Mouse (Mus musculus): ENCODE measurements around the gene Mipep. TPM values are rescaled to one million over a fixed set of nuclear protein-coding genes. Genes with fewer than 3 reads are reported as not detected.
A peak's percentile ranks its signal among the peaks of the same experiment; 100 is the strongest.

Mipep gene
- polyA plus RNA-seq, 1 experiment from 2014 or later = 13.5 TPM

GRCm38 (mm10) chr14:60757722-60758121 lies 26.7 kb upstream of the Mipep start:
- 76% methylated on average over 7 of the region's 7 CpGs for WGBS (ENCODE audit: insufficient replicate concordance)
- Histone ChIP-seq H3K4me1 (replicated peaks) (no peaks in the 10 kb centered on the region), H3K27me3 (no peaks in the 10 kb centered on the region), H3K27ac (no peak overlapping the region), H3K36me3 (peaks cover 91% of the 10 kb centered on the region), H3K9ac (no peak overlapping the region), H3K4me3 (replicated peaks) (no peak overlapping the region), H3K9me3 (replicated peaks) (no peaks in the 10 kb centered on the region), H3K4me2 (no peak overlapping the region)
- DNase-seq (no peak), ATAC-seq (ENCODE audit: low read depth) (no peak)

GRCm38 (mm10) chr14:60759097-60759496 lies 25.3 kb upstream of the Mipep start:
- no peak overlapping the region for H3K9ac ChIP-seq
- no peak for DNase-seq
- 87% methylated on average over 8 of the region's 8 CpGs for WGBS (ENCODE audit: insufficient replicate concordance)

DNA sequence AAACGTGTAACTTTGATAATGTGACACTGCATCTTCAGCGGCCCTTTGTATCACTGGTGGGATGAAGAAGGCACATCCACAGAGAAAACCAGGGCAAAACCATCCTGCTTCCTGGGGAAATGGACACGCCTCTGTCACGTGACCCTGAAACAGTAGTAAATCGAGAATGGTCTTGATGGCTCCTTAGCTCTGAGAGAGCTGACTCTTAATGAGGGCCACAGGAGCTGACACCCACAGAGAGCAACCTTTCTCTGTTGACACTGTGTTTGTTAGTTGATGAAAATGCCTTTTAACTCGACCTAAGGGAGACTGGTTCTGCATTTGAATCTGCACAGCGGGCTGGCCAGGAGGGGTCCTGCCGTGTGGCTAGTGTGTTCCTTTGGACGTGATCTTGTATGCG lies 22.6 kb upstream of the Mipep start:
- no peaks in the 10 kb centered on the region for H3K9me3 ChIP-seq (replicated peaks)
- WGBS (ENCODE audit: insufficient replicate concordance) = 69% methylated on average over 10 of the region's 10 CpGs
- DNase-seq = no peak
- no peak overlapping the region for H3K27ac ChIP-seq
- no peak overlapping the region for H3K9ac ChIP-seq
- peaks cover 54% of the 10 kb centered on the region for H3K36me3 ChIP-seq
- no peak overlapping the region for H3K4me3 ChIP-seq (replicated peaks)
- ATAC-seq (ENCODE audit: low read depth) = no peak
- H3K4me2 ChIP-seq = no peak overlapping the region
- H3K27me3 ChIP-seq = no peaks in the 10 kb centered on the region
- H3K4me1 ChIP-seq (replicated peaks) = peaks cover 5% of the 10 kb centered on the region; the same call in 1 of the 2 replicates

More at GRCm38 (mm10) chr14:60759097-60759496, 25.3 kb upstream of the Mipep start:
- ATAC-seq (ENCODE audit: low read depth) = no peak
- no peaks in the 10 kb centered on the region for H3K9me3 ChIP-seq (replicated peaks)
- H3K4me1 ChIP-seq (replicated peaks) = no peaks in the 10 kb centered on the region
- H3K27me3 ChIP-seq = no peaks in the 10 kb centered on the region
- no peak overlapping the region for H3K4me3 ChIP-seq (replicated peaks)
- no peak overlapping the region for H3K27ac ChIP-seq
- no peak overlapping the region for H3K4me2 ChIP-seq
- peaks cover 79% of the 10 kb centered on the region for H3K36me3 ChIP-seq

GRCm38 (mm10) chr14:60762754-60763153 lies 21.6 kb upstream of the Mipep start:
- ATAC-seq (ENCODE audit: low read depth) = no peak
- no peaks in the 10 kb centered on the region for H3K9me3 ChIP-seq (replicated peaks)
- DNase-seq = no peak
- no peak overlapping the region for H3K9ac ChIP-seq
- peaks cover 47% of the 10 kb centered on the region for H3K36me3 ChIP-seq
- no peaks in the 10 kb centered on the region for H3K27me3 ChIP-seq
- H3K4me3 ChIP-seq (replicated peaks) = no peak overlapping the region
- peaks cover 5% of the 10 kb centered on the region; the same call in 1 of the 2 replicates for H3K4me1 ChIP-seq (replicated peaks)
- no peak overlapping the region for H3K27ac ChIP-seq
- WGBS (ENCODE audit: insufficient replicate concordance) = 78% methylated on average over 7 of the region's 7 CpGs
- H3K4me2 ChIP-seq = no peak overlapping the region

- peaks cover 5% of the 10 kb centered on the region; the same call in 1 of the 2 replicates for H3K4me1 ChIP-seq (replicated peaks)
- no peak overlapping the region for H3K9ac ChIP-seq
- 71% methylated on average over 5 of the region's 5 CpGs for WGBS (ENCODE audit: insufficient replicate concordance)
- H3K27ac ChIP-seq = no peak overlapping the region
- H3K36me3 ChIP-seq = peaks cover 37% of the 10 kb centered on the region
- no peak for ATAC-seq (ENCODE audit: low read depth)
- H3K27me3 ChIP-seq = no peaks in the 10 kb centered on the region
- no peak overlapping the region for H3K4me2 ChIP-seq
- no peaks in the 10 kb centered on the region for H3K9me3 ChIP-seq (replicated peaks)
- H3K4me3 ChIP-seq (replicated peaks) = no peak overlapping the region
- no peak for DNase-seq
These were observed 20.6 kb upstream of the Mipep start for GRCm38 (mm10) chr14:60763746-60764145.

DNA sequence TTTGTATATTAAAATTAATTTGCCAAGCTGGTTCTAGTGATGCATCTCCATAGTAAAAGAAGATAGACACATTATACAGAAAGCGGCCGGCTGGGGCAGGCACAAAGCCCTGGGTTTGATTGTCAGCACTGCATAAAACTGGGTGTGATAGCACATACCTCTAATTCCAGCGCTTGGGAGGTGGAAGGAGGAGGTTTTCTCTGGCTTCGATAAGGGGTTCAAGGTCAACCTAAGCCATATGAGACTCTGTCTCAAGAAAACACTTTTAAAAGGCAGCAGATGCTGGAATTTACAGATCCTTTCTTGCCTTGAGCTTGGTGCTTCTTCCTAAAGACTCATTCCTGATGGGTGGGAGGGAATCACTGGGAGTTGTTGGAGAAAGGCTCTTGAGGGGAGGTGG lies 19.8 kb upstream of the Mipep start:
- Histone ChIP-seq H3K36me3 (peaks cover 29% of the 10 kb centered on the region), H3K27me3 (no peaks in the 10 kb centered on the region), H3K4me3 (replicated peaks) (no peak overlapping the region), H3K9ac (no peak overlapping the region), H3K27ac (no peak overlapping the region), H3K9me3 (replicated peaks) (no peaks in the 10 kb centered on the region), H3K4me2 (no peak overlapping the region), H3K4me1 (replicated peaks) (peaks cover 5% of the 10 kb centered on the region; the same call in 1 of the 2 replicates)
- WGBS (ENCODE audit: insufficient replicate concordance) = 75% methylated on average over 4 of the region's 4 CpGs
- DNase-seq (no peak), ATAC-seq (ENCODE audit: low read depth) (no peak)

DNA sequence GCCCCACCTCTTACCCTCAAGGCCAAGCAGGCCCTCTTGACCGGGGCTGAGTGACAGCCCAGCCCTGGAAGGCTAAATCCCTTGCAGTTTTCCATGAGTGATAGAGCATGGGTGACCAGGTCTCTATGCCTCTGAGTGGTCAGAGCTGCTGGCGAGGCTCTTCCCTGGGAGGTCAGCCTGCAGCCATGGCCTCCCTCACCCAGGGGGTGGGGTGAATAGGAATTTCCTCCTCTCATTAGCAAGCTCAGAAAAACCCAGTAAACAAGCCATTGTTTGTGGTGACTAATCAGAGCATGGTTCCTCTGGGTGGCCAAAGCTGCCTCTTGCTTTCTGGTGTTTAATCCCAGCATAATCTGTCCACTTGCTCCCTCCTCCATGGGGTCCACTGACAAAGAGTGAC lies 19.3 kb upstream of the Mipep start:
- Histone ChIP-seq H3K4me1 (replicated peaks) (peaks cover 5% of the 10 kb centered on the region; the same call in 1 of the 2 replicates), H3K4me2 (no peak overlapping the region), H3K27me3 (no peaks in the 10 kb centered on the region), H3K4me3 (replicated peaks) (no peak overlapping the region), H3K36me3 (peaks cover 24% of the 10 kb centered on the region), H3K9me3 (replicated peaks) (no peaks in the 10 kb centered on the region), H3K9ac (no peak overlapping the region), H3K27ac (no peak overlapping the region)
- whole genome bisulfite sequencing (ENCODE audit: insufficient replicate concordance) = 47% methylated on average over 2 of the region's 2 CpGs
- DNase-seq (no peak), ATAC-seq (ENCODE audit: low read depth) (0 out of 2 replicates have a peak, but pooled peaks have one; percentile 43)

- Histone ChIP-seq H3K9ac (no peak within 1 kb of the TSS), H3K9me3 (replicated peaks) (no peaks in the 10 kb centered on the region), H3K36me3 (no peaks in the 10 kb centered on the region), H3K4me3 (replicated peaks) (no peak within 1 kb of the TSS), H3K27ac (no peak within 1 kb of the TSS), H3K27me3 (no peaks in the 10 kb centered on the region), H3K4me1 (replicated peaks) (peaks cover 5% of the 10 kb centered on the region; the same call in 1 of the 2 replicates), H3K4me2 (no peak within 1 kb of the TSS)
- ATAC-seq (ENCODE audit: low read depth) (no peak), DNase-seq (no peak)
- WGBS (ENCODE audit: insufficient replicate concordance) = 45% methylated on average over 4 of the region's 4 CpGs
These were observed 16.5 kb upstream of the Mipep start, which contains the start of gene C1qtnf9 for GRCm38 (mm10) chr14:60767884-60768283. TSS of gene C1qtnf9 (plus strand) at chr14:60768134.

DNA sequence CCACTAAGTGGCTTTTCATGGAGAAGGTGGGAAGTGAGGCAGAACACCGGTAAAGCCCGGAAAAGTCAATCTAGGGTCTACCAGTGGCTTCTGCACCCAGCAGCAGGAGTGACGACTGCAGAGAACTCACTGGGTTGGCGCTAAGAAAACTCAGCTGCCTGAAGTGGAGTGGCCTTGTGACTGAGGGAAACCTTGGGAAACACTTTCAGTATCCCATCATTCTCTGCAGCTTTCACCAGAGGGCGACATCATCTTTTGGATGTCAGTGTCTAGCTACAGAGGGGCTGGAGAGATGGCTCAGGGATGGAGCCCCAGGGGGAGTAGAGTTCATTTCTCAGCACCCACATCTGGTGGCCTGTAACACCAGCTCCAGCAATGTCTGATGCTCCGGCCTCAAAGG lies 15.0 kb upstream of the Mipep start:
- Histone ChIP-seq H3K4me2 (no peak overlapping the region), H3K4me3 (replicated peaks) (no peak overlapping the region), H3K27me3 (no peaks in the 10 kb centered on the region), H3K9ac (no peak overlapping the region), H3K4me1 (replicated peaks) (peaks cover 5% of the 10 kb centered on the region; the same call in 1 of the 2 replicates), H3K9me3 (replicated peaks) (no peaks in the 10 kb centered on the region), H3K27ac (no peak overlapping the region), H3K36me3 (no peaks in the 10 kb centered on the region)
- DNase-seq = no peak
- ATAC-seq (ENCODE audit: low read depth) = no peak
- WGBS (ENCODE audit: insufficient replicate concordance) = 53% methylated on average over 6 of the region's 6 CpGs

DNA sequence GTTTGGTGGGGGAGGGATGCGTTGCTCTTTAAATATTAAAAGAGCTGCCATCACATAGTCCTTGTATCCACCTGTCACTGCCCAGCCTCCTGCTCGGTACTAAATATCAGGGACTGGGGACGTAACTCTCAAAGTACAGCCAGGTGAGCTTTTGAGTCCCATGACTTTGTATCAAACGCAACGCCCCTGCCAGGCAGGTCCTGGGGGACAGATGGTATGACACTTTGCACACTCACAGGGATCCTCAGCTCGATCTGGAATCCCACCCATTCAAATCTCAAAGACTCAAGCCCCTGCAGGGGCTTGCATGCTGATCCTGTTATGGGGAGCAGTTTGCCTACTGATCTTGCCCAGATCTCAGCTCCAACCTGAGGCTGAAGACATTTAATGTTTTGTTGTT lies 13.8 kb upstream of the Mipep start:
- Histone ChIP-seq H3K4me2 (no peak overlapping the region), H3K27ac (no peak overlapping the region), H3K9ac (no peak overlapping the region), H3K4me1 (replicated peaks) (no peaks in the 10 kb centered on the region; the same call in 1 of the 2 replicates), H3K9me3 (replicated peaks) (no peaks in the 10 kb centered on the region), H3K27me3 (no peaks in the 10 kb centered on the region), H3K36me3 (no peaks in the 10 kb centered on the region), H3K4me3 (replicated peaks) (no peak overlapping the region)
- ATAC-seq (ENCODE audit: low read depth) (no peak), DNase-seq (no peak)
- WGBS (ENCODE audit: insufficient replicate concordance) = 68% methylated on average over 6 of the region's 6 CpGs

DNA sequence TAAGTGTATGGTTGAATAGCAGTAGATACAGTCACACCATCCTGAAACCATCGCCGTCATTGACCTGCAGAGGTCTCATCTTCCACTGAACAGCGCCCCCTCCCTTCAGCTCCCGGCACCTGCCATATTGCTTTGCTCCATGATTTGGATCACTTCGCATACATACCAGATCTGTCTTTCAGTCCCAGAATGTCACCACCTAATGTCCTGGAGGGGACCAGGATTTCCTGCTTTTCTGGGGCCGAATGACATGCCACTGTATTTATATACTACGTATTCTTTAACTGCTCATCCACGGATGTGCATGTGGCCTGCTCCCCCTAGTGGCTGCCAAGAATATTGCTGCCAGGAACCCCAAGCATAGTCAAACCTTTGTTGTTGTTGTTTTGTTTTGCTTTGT lies 13.3 kb upstream of the Mipep start:
- H3K9ac ChIP-seq = peak overlapping the region; percentile 26; the same call in 1 of the 2 replicates
- no peaks in the 10 kb centered on the region; the same call in 1 of the 2 replicates for H3K4me1 ChIP-seq (replicated peaks)
- H3K27ac ChIP-seq = no peak overlapping the region
- H3K4me2 ChIP-seq = peak overlapping the region; percentile 58
- DNase-seq (peak; percentile 50), ATAC-seq (ENCODE audit: low read depth) (no peak)
- H3K27me3 ChIP-seq = no peaks in the 10 kb centered on the region
- H3K9me3 ChIP-seq (replicated peaks) = no peaks in the 10 kb centered on the region
- 1% methylated on average over 8 of the region's 8 CpGs for WGBS (ENCODE audit: insufficient replicate concordance)
- H3K4me3 ChIP-seq (replicated peaks) = peak overlapping the region; percentile 42
- no peaks in the 10 kb centered on the region for H3K36me3 ChIP-seq

- no peak for ATAC-seq (ENCODE audit: low read depth)
These were observed 10.9 kb upstream of the Mipep start for GRCm38 (mm10) chr14:60773476-60773875.

More at GRCm38 (mm10) chr14:60773476-60773875, 10.9 kb upstream of the Mipep start:
- DNase-seq = no peak
- H3K27me3 ChIP-seq = no peaks in the 10 kb centered on the region
- no peak overlapping the region for H3K4me3 ChIP-seq (replicated peaks)
- no peaks in the 10 kb centered on the region for H3K36me3 ChIP-seq
- no peak overlapping the region for H3K9ac ChIP-seq
- H3K4me1 ChIP-seq (replicated peaks) = peaks cover 8% of the 10 kb centered on the region
- no peak overlapping the region for H3K27ac ChIP-seq
- no peak overlapping the region for H3K4me2 ChIP-seq
- WGBS (ENCODE audit: insufficient replicate concordance) = 67% methylated on average over 2 of the region's 2 CpGs
- no peaks in the 10 kb centered on the region for H3K9me3 ChIP-seq (replicated peaks)

All from liver, embryonic 13.5 days (tissue).